Mouse (Mus musculus) spleen, adult 12 weeks (tissue): ENCODE results near the gene Abcb1b.
"Not testable (repeated sequence)": the region's sequence is repeated elsewhere in the genome, so short reads cannot be mapped to it uniquely, and the experiment has no call there.

Experiments used
- DNase-seq: peaks from one replicate; pipeline ENCODE4 v3.0.0; 2022; ENCODE audit warnings: low spot score

Gene Abcb1b

DNA sequence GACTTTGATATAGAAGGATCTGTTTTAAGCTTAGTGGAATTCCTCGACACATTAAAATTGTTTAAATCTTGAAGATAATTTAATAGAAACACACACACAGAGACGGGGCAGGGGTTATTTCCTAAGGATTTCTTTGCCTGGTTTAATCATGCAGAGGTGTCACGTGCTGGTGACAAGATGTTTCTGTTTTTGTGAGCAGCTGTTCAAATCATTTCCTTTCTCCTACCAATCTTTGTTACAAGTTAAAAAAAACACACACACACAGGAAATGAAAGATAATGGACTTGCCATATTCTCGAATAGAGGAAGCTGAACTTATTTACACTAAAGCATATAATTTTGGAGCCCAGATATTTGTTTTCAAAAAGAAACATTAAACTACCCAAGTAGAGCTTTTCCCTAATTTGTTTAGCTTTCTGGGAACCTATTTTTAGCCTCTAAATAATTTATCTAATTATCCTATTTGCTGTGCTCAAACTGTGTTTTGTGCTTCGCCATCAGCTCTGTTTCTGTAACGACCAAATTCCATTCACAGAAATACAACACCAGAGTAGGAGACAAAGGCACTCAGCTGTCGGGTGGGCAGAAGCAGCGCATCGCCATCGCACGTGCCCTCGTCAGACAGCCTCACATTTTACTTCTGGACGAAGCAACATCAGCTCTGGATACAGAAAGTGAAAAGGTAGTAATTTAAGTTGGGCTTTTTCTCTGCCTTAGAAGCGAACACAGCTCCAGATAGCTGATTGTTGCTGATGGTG, 65.8 kb downstream of the Abcb1b start:
- DNase-seq: no peak

DNA sequence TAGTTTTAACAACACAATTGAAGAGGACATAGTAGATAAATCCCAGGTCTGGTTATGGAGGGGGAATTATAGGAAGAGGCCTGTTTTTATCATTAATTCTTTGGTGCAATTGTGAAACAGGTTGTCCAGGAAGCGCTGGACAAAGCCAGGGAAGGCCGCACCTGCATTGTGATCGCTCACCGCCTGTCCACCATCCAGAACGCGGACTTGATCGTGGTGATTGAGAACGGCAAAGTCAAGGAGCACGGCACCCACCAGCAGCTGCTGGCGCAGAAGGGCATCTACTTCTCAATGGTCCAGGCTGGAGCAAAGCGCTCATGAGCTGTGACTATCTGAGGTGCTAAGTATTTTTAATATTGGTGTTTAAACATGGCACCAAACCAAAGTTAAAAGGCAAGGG, 67.7 kb downstream of the Abcb1b start:
- not testable (repeated sequence) for DNase-seq

DNA sequence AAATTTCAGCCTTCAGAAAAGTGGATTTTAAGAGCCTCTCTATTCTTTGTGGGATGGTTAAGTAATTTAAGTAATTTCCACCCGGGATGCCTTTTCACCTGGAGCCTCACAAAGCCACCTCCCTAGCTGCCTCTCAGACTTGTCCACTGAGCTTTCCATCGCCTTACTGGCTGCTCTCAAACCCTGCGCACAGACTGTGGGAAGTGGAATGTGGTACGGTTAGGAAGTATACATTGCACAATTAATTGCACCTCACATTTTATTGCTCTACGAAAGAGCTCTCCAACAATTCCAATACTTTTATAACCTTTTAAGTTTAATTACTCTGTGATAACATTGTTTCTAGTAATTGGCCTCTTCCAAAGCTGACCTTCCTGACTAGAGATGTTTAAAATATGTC, 68.4 kb downstream of the Abcb1b start:
- DNase-seq: no peak

DNA sequence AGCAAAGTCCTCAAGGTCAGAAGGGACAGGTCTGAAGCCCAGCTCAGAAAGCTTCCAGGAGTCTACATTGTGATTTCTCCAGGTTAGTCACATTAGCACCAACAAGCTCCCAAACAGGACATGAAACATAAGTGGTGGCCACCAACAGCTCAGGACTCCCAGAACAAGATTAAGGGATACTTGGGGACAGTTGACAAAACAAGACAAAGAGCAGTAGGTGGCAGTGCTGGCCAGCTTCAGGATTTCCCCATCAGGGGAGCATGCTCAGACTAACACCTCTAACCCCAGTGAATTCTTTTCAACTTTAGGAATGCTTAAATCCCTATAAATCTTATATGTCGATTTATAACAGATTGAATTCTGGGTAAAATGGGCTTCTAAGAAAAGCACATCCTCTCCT, 70.1 kb downstream of the Abcb1b start:
- DNase-seq: peak; percentile 10

DNA sequence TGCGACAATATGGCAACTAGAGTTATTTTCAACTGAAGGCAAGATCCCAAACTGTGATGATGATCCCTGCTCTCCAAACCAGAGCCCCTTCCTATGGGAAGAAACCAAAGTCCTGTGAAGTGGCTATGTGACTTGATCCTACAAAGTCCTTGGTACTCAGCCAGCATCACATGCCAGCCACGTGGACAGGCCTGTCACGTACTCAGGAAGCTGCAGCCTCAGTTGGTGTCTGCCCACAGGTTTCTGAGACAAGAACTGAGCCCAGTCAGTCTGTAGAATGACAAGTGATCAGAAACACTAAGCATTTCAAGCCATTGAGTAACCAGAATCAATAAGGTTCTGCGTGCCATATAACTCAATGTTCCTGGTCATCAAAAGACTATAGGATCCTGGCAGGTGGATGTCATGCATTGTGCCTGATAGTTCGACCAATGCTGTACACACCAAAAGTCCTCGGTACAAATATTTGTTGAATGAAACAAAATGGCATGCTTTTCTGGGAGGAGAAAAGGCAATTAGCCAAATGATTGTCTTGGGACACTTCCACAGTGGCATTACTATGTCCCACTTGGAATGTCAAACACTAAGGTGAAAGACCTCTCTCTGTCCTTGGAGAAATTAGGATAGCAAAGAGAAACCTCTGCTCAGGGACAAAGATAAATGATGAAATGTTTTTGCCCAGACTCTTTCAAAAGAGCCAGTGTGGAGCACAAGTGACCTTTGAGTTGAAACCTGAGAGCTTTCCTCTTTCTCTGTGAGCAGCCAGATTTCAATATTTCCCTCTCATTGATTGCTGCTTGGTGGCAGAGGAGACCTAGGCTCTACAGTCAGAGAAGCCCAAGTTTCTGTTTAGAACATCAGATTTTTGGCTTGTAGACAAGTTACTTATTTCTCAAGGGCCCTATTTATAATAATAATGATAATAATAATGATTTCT, 75.3 kb downstream of the Abcb1b start:
- DNase-seq: no peak

DNA sequence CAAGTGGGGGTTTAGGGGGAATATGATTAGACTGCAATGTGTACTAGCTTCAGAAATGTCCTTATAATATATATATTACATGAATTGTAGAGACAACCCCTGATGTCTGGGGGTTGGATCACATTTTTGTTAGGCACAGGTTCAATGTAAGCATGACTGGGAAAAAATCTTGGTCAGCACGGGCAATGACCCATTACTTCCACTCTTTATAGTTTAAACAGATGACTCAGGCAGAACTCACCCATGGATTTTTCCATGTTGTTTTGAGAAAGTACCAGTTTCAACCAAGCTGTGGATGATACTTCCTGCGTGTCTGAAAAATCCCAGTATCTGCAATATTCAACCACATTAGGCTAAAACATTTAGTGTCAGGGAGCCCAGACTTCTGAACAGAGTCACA, 79.1 kb downstream of the Abcb1b start:
- DNase-seq: no peak

DNA sequence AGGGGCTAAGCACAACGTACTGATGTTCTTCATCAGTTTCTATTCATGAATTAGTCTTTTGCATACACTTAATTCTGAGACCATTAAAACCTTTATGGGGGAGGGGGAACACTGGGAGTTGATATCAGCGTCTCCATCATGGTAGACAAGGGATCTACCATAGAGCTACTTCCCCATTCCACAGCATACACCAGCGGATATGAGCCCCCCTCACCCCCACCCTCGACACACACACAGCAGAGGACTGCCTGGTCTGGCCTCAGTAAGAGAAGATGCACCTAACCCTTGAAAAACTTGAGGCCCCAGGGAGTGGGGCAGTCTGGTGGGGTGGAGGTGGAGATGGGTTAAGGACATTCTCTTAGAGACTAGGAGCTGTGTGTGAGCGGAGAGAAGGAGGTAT, 79.9 kb downstream of the Abcb1b start:
- no peak for DNase-seq

DNA sequence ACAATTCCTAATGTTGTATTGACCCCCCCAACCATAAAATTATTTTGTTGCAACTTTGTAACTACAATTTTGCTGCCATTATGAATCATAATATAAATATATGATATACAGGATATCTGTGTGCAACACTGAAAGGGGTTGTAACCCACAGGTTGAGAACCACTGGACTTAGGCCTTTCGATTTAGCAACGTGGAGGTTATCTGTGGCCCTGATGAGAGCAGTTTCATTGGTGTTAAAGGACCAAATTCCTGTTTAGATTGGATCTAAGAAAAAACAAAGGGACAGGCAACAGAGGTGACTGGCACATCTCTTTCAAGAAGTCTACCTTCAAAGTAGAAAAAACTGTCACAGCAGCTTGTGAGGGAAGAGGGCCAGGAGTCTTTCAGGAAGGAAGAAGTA, 87.9 kb downstream of the Abcb1b start:
- no peak for DNase-seq

DNA sequence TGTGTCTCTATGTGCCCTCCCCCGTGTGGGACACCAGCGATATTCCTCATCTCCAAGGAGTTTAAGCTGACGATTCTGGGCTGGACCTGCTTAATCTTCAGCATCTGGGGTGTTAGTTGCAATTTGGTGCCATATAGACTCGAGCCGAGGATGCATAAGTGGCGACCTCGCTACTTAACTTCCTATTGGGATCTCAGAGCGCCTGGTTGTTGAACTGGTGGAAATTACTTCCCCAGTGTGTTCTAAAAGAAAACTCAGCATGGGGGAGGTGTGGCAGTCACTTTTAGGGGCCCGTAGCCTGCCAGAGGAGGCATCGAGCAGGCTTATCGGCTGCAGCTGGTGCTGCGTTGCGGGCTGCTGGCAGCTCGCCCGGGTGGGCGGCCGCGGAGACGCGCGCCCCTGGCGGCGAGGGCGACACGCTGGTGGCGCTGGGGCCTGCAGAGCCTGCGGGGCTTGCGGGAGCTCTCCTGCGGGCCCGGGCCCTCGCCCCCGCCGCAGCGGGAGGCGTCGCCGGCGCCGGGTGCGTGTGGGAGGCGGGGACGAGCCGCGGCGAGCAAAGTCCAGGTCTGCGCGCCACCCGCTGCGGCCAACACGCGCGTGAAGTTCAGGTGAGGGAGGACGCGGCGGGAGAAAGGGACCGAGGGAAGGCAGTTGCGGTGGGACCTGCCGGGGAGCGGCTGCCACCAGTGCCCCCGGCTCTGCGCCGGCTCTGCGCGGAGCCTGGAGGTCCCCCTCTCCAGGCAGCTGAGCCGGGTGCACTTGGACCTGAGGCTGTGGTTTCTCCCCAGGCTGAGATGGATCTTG, 95.6 kb downstream of the Abcb1b start, which contains the start of gene Abcb4:
TSS of gene Abcb4 (plus strand) at position 418 of the 804 bp plus-strand sequence.
- peak; percentile 86 for DNase-seq

DNA sequence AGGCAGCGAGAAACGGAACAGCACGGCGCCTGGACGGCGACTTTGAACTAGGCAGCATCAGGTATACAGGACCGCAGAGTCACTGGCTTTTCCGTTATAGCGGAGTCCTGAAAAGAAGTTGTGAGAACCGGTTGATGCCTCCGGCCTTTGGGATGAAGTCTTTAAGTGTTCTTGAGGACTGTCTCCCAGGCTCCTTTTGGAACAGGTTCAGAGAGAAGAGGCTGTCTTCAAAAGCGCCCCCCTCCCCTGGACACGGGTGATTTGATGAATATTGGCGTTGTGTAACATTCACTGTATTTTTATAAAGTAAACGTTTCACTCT, 96.1 kb downstream of the Abcb1b start:
- DNase-seq: no peak

DNA sequence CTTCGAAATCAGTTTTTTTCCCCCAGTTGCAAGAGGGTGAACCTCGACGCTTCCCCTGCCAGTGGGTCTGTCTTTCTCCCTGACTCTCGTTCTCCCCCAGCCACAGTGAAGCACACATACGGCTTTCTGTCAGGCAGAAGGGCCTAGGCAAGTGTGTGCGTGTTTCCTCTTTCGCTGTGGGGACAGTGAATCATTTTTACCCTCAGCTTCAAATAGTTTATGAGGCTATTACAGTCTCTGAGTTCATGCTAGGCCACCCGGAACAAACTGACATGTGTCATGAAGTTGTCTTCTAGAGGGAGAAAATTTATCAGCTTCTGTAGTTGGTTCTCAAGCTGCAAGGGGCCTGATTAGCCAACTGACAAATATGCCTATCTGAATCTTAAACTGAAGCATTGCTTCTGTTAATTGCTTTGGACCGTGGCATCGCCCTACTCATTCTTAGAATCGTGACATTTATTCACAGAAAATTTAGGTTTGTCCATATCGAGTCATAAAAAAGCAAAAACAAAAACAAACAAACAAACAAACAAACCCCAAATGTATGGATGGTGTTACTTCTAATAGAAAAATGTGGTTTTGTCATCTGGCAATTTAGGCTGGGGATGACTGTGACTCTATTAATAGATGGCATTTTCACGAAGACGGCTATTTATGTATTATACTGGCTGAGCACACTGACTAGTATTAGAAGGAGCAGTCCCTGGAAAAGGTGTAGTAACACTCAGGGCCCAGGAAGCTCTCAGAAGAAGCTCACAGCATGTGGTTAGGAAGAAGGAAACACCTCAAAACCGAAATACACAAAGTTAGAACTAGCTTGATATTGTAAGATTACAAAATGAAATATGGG, 96.9 kb downstream of the Abcb1b start:
- DNase-seq: peak; percentile 60

DNA sequence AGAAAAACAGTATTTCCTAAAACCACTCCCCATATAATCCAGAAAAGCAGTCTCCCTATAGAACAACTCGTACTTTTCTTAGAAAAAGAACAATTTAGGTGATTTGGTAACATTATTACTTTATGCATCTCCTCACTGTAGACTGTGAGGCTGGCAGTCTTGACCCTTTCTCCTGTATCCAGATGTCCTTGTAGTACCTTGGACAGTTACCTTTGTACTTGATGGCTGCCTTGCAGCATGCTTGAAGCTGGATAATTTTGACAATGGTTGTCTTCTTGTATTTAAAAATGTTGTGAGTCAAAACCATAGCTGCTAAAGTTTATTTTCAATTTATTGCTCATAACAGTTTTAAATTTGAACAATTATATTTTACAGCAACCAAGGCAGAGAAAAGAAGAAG, 98.3 kb downstream of the Abcb1b start:
- no peak for DNase-seq

DNA sequence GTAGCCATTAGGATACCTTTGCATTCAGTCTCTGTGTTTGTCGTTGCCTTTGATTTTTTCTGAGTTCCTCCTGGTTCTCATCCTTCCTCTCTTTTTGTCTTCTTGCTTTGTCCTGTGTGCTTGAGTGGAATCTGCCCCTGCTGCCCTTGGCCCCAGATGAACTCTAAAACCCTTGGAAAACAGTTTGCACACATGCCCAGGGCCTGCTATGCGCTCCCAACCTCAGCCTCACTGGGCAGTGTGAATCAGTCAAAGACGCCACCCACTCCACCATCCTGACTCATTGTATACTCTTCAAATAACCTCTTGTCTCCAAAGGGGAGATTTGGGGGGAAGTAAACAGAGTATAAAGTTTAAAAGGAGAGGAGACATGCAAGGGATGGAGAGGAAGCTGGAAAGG, 100.3 kb downstream of the Abcb1b start:
- DNase-seq: no peak

DNA sequence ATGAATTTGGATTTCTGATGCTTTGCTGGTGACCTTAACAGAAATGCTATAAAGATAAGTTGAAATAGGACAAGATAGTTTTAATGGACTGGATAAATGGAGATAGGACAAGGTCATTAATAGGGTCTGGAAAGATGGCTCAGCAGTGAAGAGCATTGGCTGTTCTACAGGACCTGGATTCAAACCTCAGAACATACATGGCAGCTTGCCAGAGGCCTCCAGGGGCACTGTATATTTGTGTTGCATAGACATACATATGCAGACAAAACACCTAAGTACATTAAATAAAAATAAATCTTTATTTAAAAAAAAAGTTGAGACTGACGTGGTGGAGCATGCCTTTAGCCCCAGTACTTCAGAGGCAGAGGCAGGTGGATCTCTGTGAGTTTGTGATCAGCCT, 103.1 kb downstream of the Abcb1b start:
- DNase-seq: no peak

DNA sequence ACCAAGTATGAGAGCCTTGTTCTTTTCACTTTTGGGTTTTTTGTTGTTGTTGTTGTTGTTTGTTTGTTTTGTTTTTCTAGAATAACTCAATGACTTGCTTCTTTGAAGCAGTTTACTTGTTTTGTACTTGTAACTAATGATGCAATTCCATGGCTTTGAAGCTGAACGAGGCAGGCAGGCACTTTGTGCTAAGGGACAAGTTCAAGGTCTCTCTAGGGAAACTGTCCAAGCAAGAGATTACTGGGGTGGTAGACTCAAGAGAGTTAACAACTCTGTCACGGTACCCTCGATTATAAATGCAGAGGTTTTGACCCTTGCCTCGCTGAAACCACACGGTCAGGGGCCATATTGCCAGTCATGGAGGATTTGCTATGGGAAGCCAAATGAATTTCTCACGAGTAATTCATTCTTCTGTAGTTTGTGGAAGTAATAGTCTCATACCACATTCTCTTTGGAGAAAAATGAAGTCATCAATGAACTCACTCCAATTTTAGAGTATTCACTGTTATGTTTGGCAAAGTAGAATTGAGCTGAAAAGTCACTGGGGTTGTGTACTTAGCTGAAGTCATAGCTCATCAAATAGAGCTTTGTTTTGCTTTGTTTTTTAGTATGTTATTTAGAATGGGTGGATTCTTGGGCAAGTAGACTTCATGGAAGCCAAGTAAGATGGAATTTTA, 104.3 kb downstream of the Abcb1b start:
- DNase-seq: no peak

DNA sequence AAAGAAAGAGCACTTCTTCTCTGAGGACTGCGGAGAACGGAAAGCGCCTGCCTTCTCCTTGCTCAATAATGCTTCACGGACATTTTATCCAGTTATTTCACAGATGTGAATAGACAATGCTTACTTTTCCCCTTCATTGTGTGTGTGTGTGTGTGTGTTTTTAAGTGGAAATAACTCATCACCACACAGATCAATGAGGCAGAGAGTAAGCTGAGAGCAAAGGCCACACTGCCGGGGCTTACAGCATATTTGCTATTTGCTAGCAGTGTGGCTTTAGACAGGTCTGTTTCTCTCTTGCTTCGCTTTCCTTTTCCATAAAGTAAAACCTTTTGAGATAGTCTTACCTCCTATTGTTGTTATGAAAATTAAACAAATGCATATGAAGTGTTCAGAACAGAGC, 106.6 kb downstream of the Abcb1b start:
- no peak for DNase-seq

DNA sequence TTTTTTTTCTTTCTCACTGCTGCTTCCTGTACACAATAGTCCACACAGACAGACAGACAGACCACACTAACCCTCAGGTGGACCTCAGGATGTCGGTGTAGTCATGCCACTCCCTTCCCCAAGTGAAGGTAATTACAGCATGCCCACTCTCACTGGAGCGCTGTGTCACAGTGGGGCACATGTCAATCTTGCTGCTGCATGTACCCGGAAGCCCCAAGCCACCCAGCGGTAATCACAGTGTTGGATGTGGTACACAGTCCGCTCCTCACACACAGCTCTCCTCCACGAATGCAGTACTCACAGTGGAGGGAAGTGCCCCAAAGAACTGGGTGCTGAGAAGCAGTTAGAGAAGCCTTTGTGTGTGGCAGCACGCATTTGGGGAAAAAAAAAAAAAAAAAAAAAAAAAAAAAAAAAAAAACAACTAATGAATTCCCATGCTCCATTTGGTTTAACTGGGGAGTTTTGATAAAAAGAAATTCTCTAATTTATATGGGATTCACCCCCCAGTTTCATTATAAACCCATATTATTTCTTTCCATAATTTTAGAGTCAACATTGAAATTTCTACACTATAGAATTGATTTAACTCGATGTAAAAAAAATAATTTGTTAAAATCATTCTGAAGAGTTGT, 113.7 kb downstream of the Abcb1b start:
- no peak for DNase-seq
